Mouse (Mus musculus) cerebellum, adult 18-20 months (tissue): ENCODE data around the gene Pes1.
"Not testable (repeated sequence)": the region's sequence is repeated elsewhere in the genome, so short reads cannot be mapped to it uniquely, and the experiment has no call there.

Experiments used
- DNase-seq, 2 experiments: peaks; one replicate each; pipeline ENCODE4 v3.0.0; 2021

Pes1 gene

GRCm38 (mm10) chr11:3963610-3964415 lies at the start of gene Pes1:
TSS of gene Pes1 (plus strand) at chr11:3963975.
- DNase-seq = peak; percentile 79 to 88

- peak; percentile 87 to 95 for DNase-seq
These were observed 49.5 kb upstream of the Pes1 start, which contains the start of gene Slc35e4 for GRCm38 (mm10) chr11:3914109-3914840. TSS of gene Slc35e4 (minus strand) at chr11:3914664.

- peak; percentile 50 to 60 for DNase-seq
These were observed 45.0 kb upstream of the Pes1 start for GRCm38 (mm10) chr11:3918738-3919137.

- DNase-seq = no peak
These were observed 43.3 kb upstream of the Pes1 start for GRCm38 (mm10) chr11:3920476-3920875.

- DNase-seq = peak; percentile 69 to 76
These were observed 42.4 kb upstream of the Pes1 start for GRCm38 (mm10) chr11:3921281-3921850.

- DNase-seq = no peak
These were observed 41.7 kb upstream of the Pes1 start for GRCm38 (mm10) chr11:3922115-3922514.

- DNase-seq = no peak
These were observed 41.0 kb upstream of the Pes1 start for GRCm38 (mm10) chr11:3922731-3923130.

GRCm38 (mm10) chr11:3925916-3926315 lies 37.9 kb upstream of the Pes1 start:
- no peak for DNase-seq

- DNase-seq = no peak
These were observed 33.8 kb upstream of the Pes1 start for GRCm38 (mm10) chr11:3930019-3930418.

- DNase-seq = no peak
These were observed 32.8 kb upstream of the Pes1 start for GRCm38 (mm10) chr11:3930931-3931330.

- peak in 1 of 2 experiments; percentile 41 for DNase-seq
These were observed 32.1 kb upstream of the Pes1 start, which contains the start of gene Tcn2 for GRCm38 (mm10) chr11:3931511-3932211. TSS of gene Tcn2 (minus strand) at chr11:3932159.

GRCm38 (mm10) chr11:3933756-3934285 lies 30.0 kb upstream of the Pes1 start:
- no peak for DNase-seq

GRCm38 (mm10) chr11:3935135-3935534 lies 28.6 kb upstream of the Pes1 start:
- DNase-seq = no peak

GRCm38 (mm10) chr11:3936318-3936717 lies 27.5 kb upstream of the Pes1 start:
- no peak for DNase-seq

- no peak for DNase-seq
These were observed 26.4 kb upstream of the Pes1 start for GRCm38 (mm10) chr11:3937321-3937874.

- no peak for DNase-seq
These were observed 22.4 kb upstream of the Pes1 start for GRCm38 (mm10) chr11:3941371-3941770.

- DNase-seq = no peak
These were observed 17.4 kb upstream of the Pes1 start for GRCm38 (mm10) chr11:3946386-3946785.

GRCm38 (mm10) chr11:3954876-3955275 lies 8.9 kb upstream of the Pes1 start:
- not testable (repeated sequence) for DNase-seq

GRCm38 (mm10) chr11:3955371-3955770 lies 8.4 kb upstream of the Pes1 start:
- DNase-seq = not testable (repeated sequence)

GRCm38 (mm10) chr11:3960901-3961300 lies 2.9 kb upstream of the Pes1 start:
- DNase-seq = no peak

GRCm38 (mm10) chr11:3961761-3962160 lies 2.0 kb upstream of the Pes1 start:
- DNase-seq = no peak

GRCm38 (mm10) chr11:3963155-3963554 lies 620 bp upstream of the Pes1 start:
- no peak for DNase-seq
